Mouse (Mus musculus): Measurements from ENCODE around the gene Olfr134. TPM values are rescaled to one million over a fixed set of nuclear protein-coding genes. Genes with fewer than 3 reads are reported as not detected.
"Not testable (repeated sequence)": the region's sequence is repeated elsewhere in the genome, so short reads cannot be mapped to it uniquely, and the experiment has no call there.

The Olfr134 gene
- not detected in 2 replicates for polyA plus RNA-seq (2012; rRNA removed)

DNA sequence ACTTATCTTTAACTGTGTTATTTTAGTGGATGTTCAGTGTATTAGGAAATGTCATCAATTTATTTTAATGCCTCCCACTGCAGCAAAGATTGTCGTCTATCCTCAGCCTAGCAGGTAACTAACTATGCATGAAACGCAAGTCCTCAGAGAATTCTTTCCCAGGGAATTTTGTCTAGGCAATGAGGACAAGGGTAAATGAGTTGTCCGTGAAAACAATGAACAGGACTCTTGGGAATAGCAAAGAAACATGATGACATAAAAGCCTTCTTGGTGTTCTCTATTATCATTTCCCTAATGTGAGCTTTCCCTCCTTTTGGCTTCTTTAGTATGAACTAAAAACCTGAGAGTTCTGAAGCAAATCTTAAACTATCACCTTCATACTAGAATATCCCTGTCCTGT lies at the start of gene Olfr134:
Olfr134 (plus strand) TSS at position 301 of the 400 bp plus-strand sequence.
- DNase-seq (ENCODE audit: low read depth, low spot score) = no peak
- WGBS = 62% methylated on average over 3 of the region's 3 CpGs

DNA sequence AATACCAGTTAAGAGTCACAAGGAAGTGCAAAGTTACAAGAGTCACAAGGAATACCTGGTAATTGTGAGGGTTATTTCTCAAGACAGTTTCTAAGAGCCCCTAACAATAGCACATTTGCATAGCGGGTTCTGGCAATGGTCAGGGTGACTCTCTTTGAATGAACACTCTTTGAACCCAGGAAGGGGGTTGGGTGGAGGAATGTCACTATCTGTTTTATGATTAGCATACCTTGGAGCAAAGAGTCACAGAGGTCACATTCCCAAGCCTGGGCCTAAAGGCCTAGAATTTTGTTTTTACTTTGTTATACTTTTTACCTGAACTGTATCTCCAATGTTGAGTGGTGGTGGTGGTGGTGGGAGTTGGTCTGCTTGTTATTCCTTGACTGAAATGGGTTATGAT lies 47.0 kb upstream of the Olfr134 start:
- not testable (repeated sequence) for DNase-seq (ENCODE audit: low read depth, low spot score)
- WGBS = 65% methylated on average over 1 of the region's 1 CpGs

DNA sequence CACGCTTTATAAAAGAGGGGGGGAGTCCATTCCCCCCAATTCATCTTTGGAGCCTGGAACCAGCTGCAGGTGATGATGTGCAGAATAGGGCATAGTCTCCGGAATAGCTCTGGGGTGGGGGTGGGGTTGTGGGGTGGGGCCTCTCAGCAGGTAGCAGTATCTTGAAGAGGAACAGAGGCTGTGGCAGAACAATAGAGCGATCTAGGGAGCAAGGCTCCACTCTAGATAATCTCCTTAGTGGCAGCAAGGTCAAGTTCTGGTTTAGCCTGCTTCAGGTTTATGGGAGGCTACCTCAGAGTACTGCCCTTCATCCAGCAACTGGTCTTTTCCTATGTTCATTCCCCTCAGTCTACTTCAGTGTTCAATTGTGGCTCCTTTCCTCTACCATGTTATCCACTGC lies 45.8 kb upstream of the Olfr134 start:
- not testable (repeated sequence) for DNase-seq (ENCODE audit: low read depth, low spot score)
- WGBS = 67% methylated on average over 3 of the region's 3 CpGs

DNA sequence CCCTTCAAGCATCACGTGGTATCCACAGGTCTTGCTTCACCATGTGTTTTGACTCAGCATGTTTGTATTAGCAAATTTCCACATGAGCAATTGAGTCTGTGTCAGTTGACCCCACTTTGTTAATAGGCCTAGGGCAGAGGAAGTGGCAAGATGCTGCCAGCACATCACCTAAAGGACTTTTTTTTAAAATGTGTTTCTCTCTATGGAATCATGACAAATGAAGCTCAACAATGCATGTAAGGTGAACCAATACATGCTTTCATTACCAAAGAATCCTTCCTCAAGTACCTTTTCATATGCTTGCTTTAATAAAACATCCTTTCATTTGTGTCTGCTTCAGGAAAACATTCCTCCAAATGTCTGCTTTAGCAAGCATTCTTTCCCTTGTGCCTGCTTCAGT lies 36.8 kb upstream of the Olfr134 start, which contains the start of gene Olfr132:
Olfr132 (minus strand) TSS at position 101 of the 400 bp plus-strand sequence.
- WGBS = 72% methylated on average over 1 of the region's 1 CpGs
- no peak for DNase-seq (ENCODE audit: low read depth, low spot score)

DNA sequence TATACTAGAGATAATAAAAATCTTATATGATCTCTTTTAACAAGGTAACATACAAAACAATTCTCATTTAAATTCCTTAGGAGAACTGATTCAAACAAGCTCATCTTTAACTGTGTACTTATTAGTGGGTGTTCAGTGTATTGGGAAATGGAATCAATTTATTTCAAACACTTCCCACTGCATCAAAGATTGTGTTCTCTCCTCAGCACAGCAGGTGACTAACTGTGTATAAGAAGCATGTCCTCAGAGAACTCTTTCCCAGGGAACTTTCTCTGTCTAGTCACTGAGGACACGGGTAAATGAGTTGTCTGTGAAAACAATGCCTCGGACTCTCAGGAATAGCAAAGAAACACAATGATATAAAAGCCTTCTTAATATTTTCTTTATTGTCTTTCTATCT lies 26.2 kb upstream of the Olfr134 start, which contains the start of gene Olfr133:
Olfr133 (plus strand) TSS at position 301 of the 400 bp plus-strand sequence.
- DNase-seq (ENCODE audit: low read depth, low spot score) = no peak
- 71% methylated on average over 2 of the region's 2 CpGs for WGBS

DNA sequence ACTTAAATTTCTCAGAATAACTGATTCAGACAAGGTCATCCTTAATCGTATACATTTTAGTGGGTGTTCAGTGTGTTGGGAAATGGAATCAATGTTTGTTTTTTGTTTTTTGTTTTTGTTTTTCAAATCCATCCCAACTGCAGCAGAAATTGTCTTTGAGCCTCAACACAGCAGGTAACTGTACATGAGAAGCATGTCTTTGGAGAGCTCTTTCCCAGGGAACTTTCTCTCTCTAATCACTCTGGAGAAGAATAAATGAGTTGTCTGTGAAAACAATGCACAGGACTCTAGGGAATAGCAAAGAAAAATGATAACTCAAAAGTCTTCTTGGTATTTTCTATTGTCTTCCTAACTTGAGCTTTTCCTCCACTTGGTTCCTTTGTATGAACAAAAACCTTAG lies 32.8 kb downstream of the Olfr134 start, which contains the start of gene Olfr135:
Olfr135 (plus strand) TSS at position 301 of the 400 bp plus-strand sequence.
- WGBS = 93% methylated on average over 1 of the region's 1 CpGs
- DNase-seq (ENCODE audit: low read depth, low spot score) = no peak

Other genes with a start within 250 kb of the Olfr134 start
- gene Olfr761, start 218.3 kb upstream of the Olfr134 start, polyA plus RNA-seq (2012; rRNA removed) = not detected in 2 replicates
- gene Olfr129, start 111.3 kb upstream of the Olfr134 start, polyA plus RNA-seq (2012; rRNA removed) = not detected in 2 replicates
- gene Olfr130, start 107.5 kb upstream of the Olfr134 start, polyA plus RNA-seq (2012; rRNA removed) = not detected in 2 replicates
- not detected in 2 replicates for gene Olfr131, start 82.7 kb upstream of the Olfr134 start, polyA plus RNA-seq (2012; rRNA removed)
- not detected in 2 replicates for gene Olfr132, start 36.9 kb upstream of the Olfr134 start, polyA plus RNA-seq (2012; rRNA removed)
- not detected in 2 replicates for gene Olfr133, start 26.1 kb upstream of the Olfr134 start, polyA plus RNA-seq (2012; rRNA removed)
- gene Olfr135, start 32.9 kb downstream of the Olfr134 start, polyA plus RNA-seq (2012; rRNA removed) = not detected in 2 replicates
- not detected in 2 replicates for gene Olfr138, start 89.6 kb downstream of the Olfr134 start, polyA plus RNA-seq (2012; rRNA removed)
- not detected in 2 replicates for gene Olfr137, start 136.2 kb downstream of the Olfr134 start, polyA plus RNA-seq (2012; rRNA removed)
- not detected in 2 replicates for gene Olfr136, start 158.4 kb downstream of the Olfr134 start, polyA plus RNA-seq (2012; rRNA removed)
- not detected in 2 replicates for gene Esp36, start 248.8 kb downstream of the Olfr134 start, polyA plus RNA-seq (2012; rRNA removed)

Measured in large intestine, adult 2 months (tissue).